Comparison of ENCODE assay signal across 9 mouse cellular contexts in the genomic region with DNA sequence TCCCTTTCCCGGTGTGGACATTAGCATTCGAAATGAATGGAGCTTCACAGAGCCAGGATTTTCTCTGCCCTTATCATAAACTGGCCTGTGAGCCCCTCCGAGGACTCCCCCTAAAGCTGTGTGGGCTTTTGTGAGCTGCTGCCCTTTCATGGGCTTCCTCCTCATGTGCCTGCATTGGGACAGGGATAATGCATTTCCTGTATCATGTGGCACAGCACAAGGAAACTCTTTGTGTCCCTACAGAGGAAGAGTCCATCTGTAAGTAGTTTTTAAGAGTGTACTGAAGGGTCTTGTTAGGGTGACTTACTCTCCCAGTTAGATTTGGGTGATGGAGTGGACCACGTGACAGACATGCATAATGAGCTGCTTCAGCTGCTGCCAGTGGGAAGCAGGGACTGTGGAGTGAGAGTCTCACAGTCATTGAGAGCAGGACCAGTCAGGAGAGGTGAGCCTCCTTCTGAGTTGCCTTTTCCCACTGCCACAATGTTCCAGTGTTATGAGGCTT. TPM values are rescaled to one million over a fixed set of nuclear protein-coding genes. Genes with fewer than 3 reads are reported as not detected.
A peak's percentile ranks its signal among the peaks of the same experiment; 100 is the strongest.
DNase-seq lines count a peak whose midpoint lies in the region; ATAC-seq lines count a peak whose summit lies in the region.
"Had no signal": no experiment of that assay in that cellular context is flagged by ENCODE, and none has a peak within 500 bp of the region (broad histone marks: within the 10 kb centered on the region; RNA-seq: fewer than 3 reads in every experiment).

No protein-coding gene starts in this region.

- peak overlapping the region; percentile 69 for H3K27ac ChIP-seq in embryonic facial prominence, embryonic 12.5 days
- H3K27ac ChIP-seq in intestine, embryonic 15.5 days, result no peak overlapping the region
- peak overlapping the region; percentile 34; the same call in 1 of the 2 replicates for H3K27ac ChIP-seq in neural tube, embryonic 12.5 days

- H3K9me3 ChIP-seq in embryonic facial prominence, embryonic 12.5 days, result no peaks in the 10 kb centered on the region
- H3K9me3 ChIP-seq in intestine, embryonic 15.5 days, result no peaks in the 10 kb centered on the region
- H3K9me3 ChIP-seq in neural tube, embryonic 12.5 days, result no peaks in the 10 kb centered on the region

- no peaks in the 10 kb centered on the region for H3K27me3 ChIP-seq in embryonic facial prominence, embryonic 12.5 days
- no peaks in the 10 kb centered on the region for H3K27me3 ChIP-seq in intestine, embryonic 15.5 days (replicated peaks)
- no peaks in the 10 kb centered on the region for H3K27me3 ChIP-seq in neural tube, embryonic 12.5 days (replicated peaks)

- 8% methylated on average over 4 of the region's 4 CpGs for WGBS in embryonic facial prominence, embryonic 12.5 days
- WGBS in intestine, embryonic 15.5 days, result 51% methylated on average over 4 of the region's 4 CpGs
- 8% methylated on average over 4 of the region's 4 CpGs for WGBS in neural tube, embryonic 12.5 days

- ATAC-seq in embryonic facial prominence, embryonic 12.5 days (ENCODE audit: insufficient number of reproducible peaks, insufficient read depth, low FRiP score, low TSS enrichment), result peak; percentile 84; the same call in 1 of the 2 replicates
- ATAC-seq in intestine, embryonic 15.5 days, result peak; percentile 71
- ATAC-seq in neural tube, embryonic 12.5 days (ENCODE audit: low FRiP score, low read depth), result peak; percentile 92
- ATAC-seq in megakaryocyte, adult 5-6 weeks (ENCODE audit: poor library complexity, severe bottlenecking), result no peak

- H3K4me3 ChIP-seq in embryonic facial prominence, embryonic 12.5 days, result no peak overlapping the region
- H3K4me3 ChIP-seq in intestine, embryonic 15.5 days (replicated peaks), result no peak overlapping the region
- no peak overlapping the region for H3K4me3 ChIP-seq in neural tube, embryonic 12.5 days
- H3K4me3 ChIP-seq: erythroblast, embryonic 14.5 days had no signal

- DNase-seq in kidney, postnatal 4 days, result peak; percentile 18 to 35
- DNase-seq in kidney, postnatal 14 days, result no peak
- no peak for DNase-seq in adrenal gland, postnatal 4 days (ENCODE audit: low spot score in 2 of 2)
- no peak for DNase-seq in heart, adult 9 months (ENCODE audit: low spot score in 2 of 2)

- no peak overlapping the region for H3K4me2 ChIP-seq in embryonic facial prominence, embryonic 12.5 days (replicated peaks)
- H3K4me2 ChIP-seq in intestine, embryonic 15.5 days (replicated peaks), result no peak overlapping the region
- 0 out of 2 replicates have a peak overlapping the region, but pooled peaks have one; percentile 1 for H3K4me2 ChIP-seq in neural tube, embryonic 12.5 days (replicated peaks)

- no peak overlapping the region for H3K9ac ChIP-seq in embryonic facial prominence, embryonic 12.5 days
- no peak overlapping the region for H3K9ac ChIP-seq in intestine, embryonic 15.5 days
- H3K9ac ChIP-seq in neural tube, embryonic 12.5 days, result no peak overlapping the region

- H3K36me3 ChIP-seq in embryonic facial prominence, embryonic 12.5 days, result no peaks in the 10 kb centered on the region
- H3K36me3 ChIP-seq in intestine, embryonic 15.5 days, result no peaks in the 10 kb centered on the region
- peaks cover 2% of the 10 kb centered on the region; the same call in 1 of the 2 replicates for H3K36me3 ChIP-seq in neural tube, embryonic 12.5 days

- H3K4me1 ChIP-seq in embryonic facial prominence, embryonic 12.5 days, result peaks cover 23% of the 10 kb centered on the region
- no peaks in the 10 kb centered on the region for H3K4me1 ChIP-seq in intestine, embryonic 15.5 days (replicated peaks)
- peaks cover 28% of the 10 kb centered on the region for H3K4me1 ChIP-seq in neural tube, embryonic 12.5 days

RNA-seq across cellular contexts. Expression of a gene that starts 59.3 kb away (rescaled TPM):
- 21.5 and 21.7 TPM in 2 replicates for polyA plus RNA-seq in embryonic facial prominence, embryonic 12.5 days (2016; fragmentation: Nextera tagmentation; extraction: Ambion mirVana)
- polyA plus RNA-seq in intestine, embryonic 15.5 days (2015; fragmentation: Nextera tagmentation; extraction: Ambion mirVana), result 13.5 and 13.7 TPM in 2 replicates
- polyA plus RNA-seq in neural tube, embryonic 12.5 days (2016; fragmentation: Nextera tagmentation; extraction: Ambion mirVana), result 21.7 and 23.0 TPM in 2 replicates
- total RNA-seq in megakaryocyte, adult 5-6 weeks (2015), result 24.0 and 28.4 TPM in 2 replicates
- 17.3 and 20.8 TPM in 2 replicates for total RNA-seq in megakaryocyte, adult 5-6 weeks (2017)
- total RNA-seq in adrenal gland, postnatal 4 days (2021), result 10 to 100 TPM; 48.6 to 52.9 TPM

RNA-seq across cellular contexts. Expression of a gene that starts 59.9 kb away (rescaled TPM):
- 11.4 and 12.4 TPM in 2 replicates for polyA plus RNA-seq in embryonic facial prominence, embryonic 12.5 days (2016; fragmentation: Nextera tagmentation; extraction: Ambion mirVana)
- polyA plus RNA-seq in intestine, embryonic 15.5 days (2015; fragmentation: Nextera tagmentation; extraction: Ambion mirVana), result 25.8 and 29.4 TPM in 2 replicates
- 5.4 and 7.2 TPM in 2 replicates for polyA plus RNA-seq in neural tube, embryonic 12.5 days (2016; fragmentation: Nextera tagmentation; extraction: Ambion mirVana)
- total RNA-seq in megakaryocyte, adult 5-6 weeks (2015), result 8.8 and 12.3 TPM in 2 replicates
- 1.7 and 2.9 TPM in 2 replicates for total RNA-seq in megakaryocyte, adult 5-6 weeks (2017)
- total RNA-seq in adrenal gland, postnatal 4 days (2021), result 10 to 100 TPM; 24.0 to 24.8 TPM

Comparison
In these comparisons a context has a peak if more than half of its experiments do, and no peak if none do; other contexts are left out.
1. DNase-seq: peak in kidney, postnatal 4 days (2 of 2); none in kidney, postnatal 14 days (single experiment), adrenal gland, postnatal 4 days (0 of 2) and heart, adult 9 months (0 of 2).